Mouse (Mus musculus) naive thymus-derived CD4-positive, alpha-beta T cell, adult 2 months (primary cell): ENCODE measurements at regions not wholly inside any gene's neighbourhood (a gene's known extent, or its start where the extent isn't known, plus 50 kb on each side); places are given as distances from the start of the nearest gene placed in this dataset.

Experiments
- DNase-seq: peaks from one replicate; pipeline ENCODE4 v3.0.0-alpha.2; 2011; ENCODE audit warnings: low read depth

GRCm38 (mm10) chr13:81852309-81852978 lies 69.6 kb downstream of the Cetn3 start:
- no peak for DNase-seq

- no peak for DNase-seq
These were observed 73.2 kb downstream of the Cetn3 start for GRCm38 (mm10) chr13:81856072-81856471.

GRCm38 (mm10) chr13:81860683-81861082 lies 77.8 kb downstream of the Cetn3 start:
- no peak for DNase-seq

- no peak for DNase-seq
These were observed 79.2 kb downstream of the Cetn3 start for GRCm38 (mm10) chr13:81861886-81862600.

- DNase-seq = no peak
These were observed 88.3 kb downstream of the Cetn3 start for GRCm38 (mm10) chr13:81871226-81871625.

- DNase-seq = no peak
These were observed 103.0 kb downstream of the Cetn3 start for GRCm38 (mm10) chr13:81885879-81886278.

GRCm38 (mm10) chr13:81930266-81930665 lies 147.4 kb downstream of the Cetn3 start:
- no peak for DNase-seq

- DNase-seq = no peak
These were observed 148.3 kb downstream of the Cetn3 start for GRCm38 (mm10) chr13:81931199-81931598.

GRCm38 (mm10) chr13:81937061-81937460 lies 154.2 kb downstream of the Cetn3 start:
- DNase-seq = no peak

- DNase-seq = peak; percentile 37
These were observed 161.2 kb downstream of the Cetn3 start for GRCm38 (mm10) chr13:81944047-81944446.

- no peak for DNase-seq
These were observed 161.6 kb downstream of the Cetn3 start for GRCm38 (mm10) chr13:81944469-81944868.

- DNase-seq = no peak
These were observed 162.9 kb downstream of the Cetn3 start for GRCm38 (mm10) chr13:81945741-81946140.

GRCm38 (mm10) chr13:81965431-81965830 lies 182.6 kb downstream of the Cetn3 start:
- no peak for DNase-seq

GRCm38 (mm10) chr13:81975878-81976277 lies 193.0 kb downstream of the Cetn3 start:
- DNase-seq = no peak

GRCm38 (mm10) chr13:81978003-81978402 lies 195.1 kb downstream of the Cetn3 start:
- no peak for DNase-seq

- DNase-seq = no peak
These were observed 196.4 kb downstream of the Cetn3 start for GRCm38 (mm10) chr13:81979289-81979688.

GRCm38 (mm10) chr13:81980094-81980493 lies 197.2 kb downstream of the Cetn3 start:
- no peak for DNase-seq

GRCm38 (mm10) chr13:81982491-81982890 lies 199.6 kb downstream of the Cetn3 start:
- no peak for DNase-seq

GRCm38 (mm10) chr13:82000681-82001212 lies 217.9 kb downstream of the Cetn3 start:
- no peak for DNase-seq

- DNase-seq = no peak
These were observed 223.3 kb downstream of the Cetn3 start for GRCm38 (mm10) chr13:82005929-82006726.

GRCm38 (mm10) chr13:82007222-82007621 lies 224.3 kb downstream of the Cetn3 start:
- DNase-seq = no peak

- no peak for DNase-seq
These were observed 256.7 kb downstream of the Cetn3 start for GRCm38 (mm10) chr13:82039623-82040022.
